Mouse (Mus musculus) embryonic facial prominence, embryonic 15.5 days (tissue): ENCODE measurements at regions not wholly inside any gene's neighbourhood (a gene's known extent, or its start where the extent isn't known, plus 50 kb on each side); places are given as distances from the start of the nearest gene placed in this dataset.

Experiments
- ATAC-seq: fragments of 200-750 bp; cut with Nextera tagmentation; 2 replicates; pipeline ENCODE4 v1.8.0; 2017; ENCODE audit warnings: low read depth, moderate TSS enrichment; ENCODE audit not compliant: insufficient number of reproducible peaks, low FRiP score, low TSS enrichment
- H3K27ac ChIP-seq: fragments of 300-500 bp; sonication (generic); replicated peaks from 2 replicates; pipeline ENCODE4 v1.5.1; 2015; ENCODE audit warnings: mild to moderate bottlenecking, inconsistent platforms
- H3K27me3 ChIP-seq: fragments of 300-500 bp; sonication (generic); 2 replicates; pipeline ENCODE4 v1.6.1; 2015; ENCODE audit warnings: inconsistent platforms
- H3K36me3 ChIP-seq: fragments of 300-500 bp; sonication (generic); 2 replicates; pipeline ENCODE4 v1.6.1; 2015; ENCODE audit warnings: mild to moderate bottlenecking, inconsistent platforms
- H3K4me1 ChIP-seq: fragments of 300-500 bp; sonication (generic); 2 replicates; pipeline ENCODE4 v1.6.1; 2015; ENCODE audit warnings: inconsistent platforms
- H3K4me2 ChIP-seq: fragments of 300-500 bp; sonication (generic); replicated peaks from 2 replicates; pipeline ENCODE4 v1.6.1; 2015; ENCODE audit warnings: mild to moderate bottlenecking, inconsistent platforms
- H3K4me3 ChIP-seq: fragments of 300-500 bp; sonication (generic); replicated peaks from 2 replicates; pipeline ENCODE4 v1.5.1; 2015; ENCODE audit warnings: mild to moderate bottlenecking, inconsistent platforms
- H3K9ac ChIP-seq: fragments of 300-500 bp; sonication (generic); 2 replicates; pipeline ENCODE4 v1.6.1; 2015; ENCODE audit warnings: inconsistent platforms
- H3K9me3 ChIP-seq: fragments of 300-500 bp; sonication (generic); replicated peaks from 2 replicates; pipeline ENCODE4 v1.6.1; 2016; ENCODE audit warnings: inconsistent platforms
- WGBS: fragments of 180-500 bp; shearing (Covaris S2); methylation state at CpG from one replicate; pipeline ENCODE4 v1.1.7; 2015; 5-methylcytosine and 5-hydroxymethylcytosine counted together

DNA sequence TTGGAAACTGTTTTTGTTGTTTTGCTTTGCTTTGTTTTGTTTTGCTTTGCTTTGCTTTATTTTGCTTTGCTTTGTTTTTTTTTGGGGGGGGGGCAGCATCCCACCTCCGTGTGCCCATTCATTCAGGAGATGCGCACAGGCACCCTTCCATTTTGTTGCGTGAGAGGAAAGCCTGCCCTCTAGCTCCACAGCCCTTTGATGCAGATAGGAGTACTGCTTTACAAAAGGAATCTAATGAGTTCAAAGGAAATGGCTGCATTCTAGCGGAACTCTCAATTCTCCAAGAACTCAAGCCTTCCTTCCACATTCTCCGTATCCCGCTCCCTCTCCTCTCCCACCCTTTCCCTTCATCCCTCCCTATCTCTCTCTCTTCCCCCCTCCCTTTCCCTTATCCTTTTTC is 89.8 kb upstream of the Cadm1 start:
- no peak for ATAC-seq
- no peaks in the 10 kb centered on the region for H3K36me3 ChIP-seq
- H3K4me2 ChIP-seq = peak overlapping the region; percentile 44
- H3K4me3 ChIP-seq = peak overlapping the region; percentile 19; the same call in 1 of the 2 replicates
- H3K27ac ChIP-seq = no peak overlapping the region
- H3K9me3 ChIP-seq = no peaks in the 10 kb centered on the region
- 25% methylated on average over 6 of the region's 6 CpGs for WGBS
- H3K9ac ChIP-seq = no peak overlapping the region
- 0 out of 2 replicates have a peak, but pooled peaks cover 15% of the 10 kb centered on the region for H3K4me1 ChIP-seq
- H3K27me3 ChIP-seq = peaks cover 5% of the 10 kb centered on the region; the same call in 1 of the 2 replicates

DNA sequence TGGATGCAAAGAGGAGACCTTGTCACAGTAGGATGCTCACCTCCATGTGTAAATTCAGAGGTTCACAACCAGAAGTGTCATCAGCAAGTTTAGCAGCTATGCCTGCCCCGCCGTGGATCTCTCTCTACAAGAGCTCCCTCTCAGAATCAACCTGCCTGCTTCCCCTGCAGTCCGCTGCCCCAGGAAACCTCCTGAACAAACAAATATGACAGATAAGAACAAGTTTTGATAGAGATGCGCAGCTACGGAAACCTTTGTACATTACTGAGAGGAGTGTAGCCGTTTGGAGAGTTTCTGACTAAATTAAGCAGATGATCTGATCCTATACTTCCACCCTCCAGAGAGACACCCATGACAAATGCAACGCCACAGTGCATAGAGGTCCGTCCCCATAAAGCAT is 88.8 kb upstream of the Cadm1 start:
- Histone ChIP-seq H3K4me1 (0 out of 2 replicates have a peak, but pooled peaks cover 12% of the 10 kb centered on the region), H3K9ac (no peak overlapping the region), H3K4me3 (no peak overlapping the region), H3K27me3 (peaks cover 5% of the 10 kb centered on the region; the same call in 1 of the 2 replicates), H3K27ac (no peak overlapping the region), H3K9me3 (no peaks in the 10 kb centered on the region), H3K4me2 (no peak overlapping the region), H3K36me3 (no peaks in the 10 kb centered on the region)
- no peak for ATAC-seq
- WGBS = 85% methylated on average over 8 of the region's 8 CpGs

DNA sequence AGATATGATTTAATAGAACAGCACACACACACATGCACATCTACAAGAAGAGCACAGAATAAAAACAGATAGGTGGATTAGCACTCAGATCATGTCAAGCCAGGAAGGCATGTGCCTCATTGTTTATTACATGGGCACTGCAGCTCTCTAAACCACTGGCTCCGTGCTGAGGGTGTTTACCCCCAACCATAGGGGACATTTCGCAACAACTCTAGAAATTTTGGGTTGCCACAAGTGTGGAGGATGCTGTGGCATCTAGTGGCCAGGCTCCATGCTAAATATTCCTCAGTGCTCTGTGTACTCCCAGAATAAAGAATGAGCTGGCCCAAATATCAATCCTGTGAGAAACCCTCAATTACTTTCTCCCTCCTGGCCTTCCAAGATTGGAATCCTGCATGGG is 85.8 kb upstream of the Cadm1 start:
- Histone ChIP-seq H3K9me3 (no peaks in the 10 kb centered on the region), H3K9ac (no peak overlapping the region), H3K4me3 (no peak overlapping the region), H3K4me2 (no peak overlapping the region), H3K36me3 (no peaks in the 10 kb centered on the region), H3K4me1 (0 out of 2 replicates have a peak, but pooled peaks cover 12% of the 10 kb centered on the region), H3K27ac (no peak overlapping the region), H3K27me3 (peaks cover 5% of the 10 kb centered on the region; the same call in 1 of the 2 replicates)
- 75% methylated on average over 2 of the region's 2 CpGs for WGBS
- ATAC-seq = no peak

DNA sequence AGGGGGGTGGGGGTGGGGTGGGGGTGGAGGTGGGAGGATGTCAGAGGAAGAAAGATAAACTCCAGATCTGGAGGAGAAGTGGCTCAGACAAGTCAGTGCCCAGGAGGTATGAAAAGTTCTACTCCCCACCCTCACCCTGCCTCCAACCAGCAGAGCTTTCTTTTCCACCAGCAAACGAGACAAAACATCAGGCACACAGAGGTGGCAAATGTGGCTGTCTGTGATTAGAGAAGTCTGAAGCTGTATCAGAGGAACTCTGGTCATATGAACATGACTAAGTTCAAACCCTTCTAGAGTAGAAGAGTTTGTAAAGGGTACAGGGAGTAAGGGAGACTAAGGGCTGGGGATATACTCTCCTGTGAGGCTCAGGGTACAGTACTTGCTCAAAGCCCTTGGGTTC is 85.2 kb upstream of the Cadm1 start:
- Histone ChIP-seq H3K9me3 (no peaks in the 10 kb centered on the region), H3K27ac (no peak overlapping the region), H3K4me1 (0 out of 2 replicates have a peak, but pooled peaks cover 8% of the 10 kb centered on the region), H3K4me2 (no peak overlapping the region), H3K9ac (no peak overlapping the region), H3K27me3 (peaks cover 5% of the 10 kb centered on the region; the same call in 1 of the 2 replicates), H3K4me3 (no peak overlapping the region), H3K36me3 (no peaks in the 10 kb centered on the region)
- WGBS = 27% methylated on average over 1 of the region's 1 CpGs
- no peak for ATAC-seq

DNA sequence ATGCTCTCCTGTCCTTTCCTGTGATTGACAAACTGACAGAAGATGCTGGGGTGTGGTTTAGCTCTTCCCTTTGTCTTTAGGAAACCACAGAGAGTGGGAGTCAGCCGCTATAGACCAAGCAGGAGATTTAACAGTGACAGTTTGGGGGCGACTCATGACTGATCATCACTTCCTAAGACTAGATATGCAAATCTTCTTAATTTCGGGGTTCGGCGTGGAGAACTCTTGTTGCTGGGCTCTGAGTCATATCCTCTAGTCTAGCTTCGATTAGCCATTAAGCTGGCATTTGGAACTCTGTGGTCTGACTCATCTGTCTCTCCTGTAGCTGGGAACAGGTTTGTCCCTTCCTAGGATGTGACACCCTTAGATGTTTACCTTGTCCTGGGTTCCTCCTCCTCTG is 84.6 kb upstream of the Cadm1 start:
- Histone ChIP-seq H3K9me3 (no peaks in the 10 kb centered on the region), H3K27ac (no peak overlapping the region), H3K4me2 (no peak overlapping the region), H3K36me3 (no peaks in the 10 kb centered on the region), H3K27me3 (peaks cover 5% of the 10 kb centered on the region; the same call in 1 of the 2 replicates), H3K9ac (no peak overlapping the region), H3K4me1 (0 out of 2 replicates have a peak, but pooled peaks cover 4% of the 10 kb centered on the region), H3K4me3 (no peak overlapping the region)
- 63% methylated on average over 6 of the region's 6 CpGs for WGBS
- no peak for ATAC-seq

DNA sequence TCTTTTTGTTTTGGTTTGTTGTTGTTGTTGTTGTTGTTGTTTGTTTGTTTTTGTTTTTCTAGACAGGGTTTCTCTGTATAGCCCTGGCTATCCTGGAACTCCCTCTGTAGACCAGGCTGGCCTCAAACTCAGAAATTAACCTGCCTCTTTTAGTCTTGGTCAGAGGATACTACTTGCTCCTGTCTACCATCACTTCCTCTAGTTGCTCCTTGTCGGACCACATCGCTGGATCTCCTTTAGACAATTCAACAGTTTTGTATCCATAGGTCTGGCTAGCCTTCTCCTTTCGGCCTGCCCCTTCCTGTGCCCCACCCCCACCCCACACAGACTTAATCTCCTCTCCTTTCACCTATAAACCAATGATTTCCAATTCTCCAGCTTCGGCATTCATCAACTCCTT is 77.2 kb upstream of the Cadm1 start:
- Histone ChIP-seq H3K4me2 (no peak overlapping the region), H3K36me3 (no peaks in the 10 kb centered on the region), H3K27ac (no peak overlapping the region), H3K4me3 (no peak overlapping the region), H3K9me3 (no peaks in the 10 kb centered on the region), H3K27me3 (no peaks in the 10 kb centered on the region), H3K9ac (no peak overlapping the region), H3K4me1 (no peaks in the 10 kb centered on the region)
- ATAC-seq = no peak
- 83% methylated on average over 4 of the region's 4 CpGs for WGBS

DNA sequence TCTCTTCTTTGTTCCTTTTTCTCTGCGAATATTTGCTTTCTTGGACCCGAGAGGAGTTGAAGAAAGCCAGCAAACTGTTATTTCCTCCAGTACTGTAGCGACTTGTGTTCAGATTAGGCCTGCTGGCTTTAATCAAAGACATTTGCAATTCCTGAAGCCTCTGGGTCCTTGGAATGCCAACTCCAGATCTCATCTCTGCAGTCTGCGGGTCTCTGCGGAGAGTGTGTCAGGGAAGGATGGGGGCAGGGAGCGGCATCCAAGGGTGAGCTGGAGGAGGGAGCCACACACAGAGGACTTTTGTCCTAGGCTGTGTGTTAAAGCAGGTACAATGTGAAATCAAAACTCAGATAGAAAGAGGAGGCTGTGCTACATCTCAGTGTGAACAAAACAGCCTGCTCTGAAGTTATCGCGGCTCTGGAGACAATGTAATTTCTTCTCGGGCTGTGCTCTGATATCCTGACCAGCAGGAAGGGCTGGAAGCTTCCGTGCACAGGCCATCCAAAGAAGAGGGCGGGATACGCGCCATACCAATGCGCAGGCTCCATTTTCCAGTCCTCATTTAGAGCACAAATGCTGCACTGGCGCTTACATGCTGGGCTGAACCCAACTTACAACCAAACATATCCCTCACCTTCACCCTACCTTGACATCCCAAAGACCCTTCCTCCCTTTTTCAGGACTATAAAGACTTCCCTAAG is 71.1 kb upstream of the Cadm1 start:
- WGBS = 42% methylated on average over 15 of the region's 15 CpGs
- Histone ChIP-seq H3K36me3 (no peaks in the 10 kb centered on the region), H3K27me3 (no peaks in the 10 kb centered on the region), H3K4me3 (no peak overlapping the region), H3K9me3 (no peaks in the 10 kb centered on the region), H3K4me2 (no peak overlapping the region), H3K4me1 (peaks cover 5% of the 10 kb centered on the region), H3K27ac (no peak overlapping the region), H3K9ac (no peak overlapping the region)
- ATAC-seq = no peak

DNA sequence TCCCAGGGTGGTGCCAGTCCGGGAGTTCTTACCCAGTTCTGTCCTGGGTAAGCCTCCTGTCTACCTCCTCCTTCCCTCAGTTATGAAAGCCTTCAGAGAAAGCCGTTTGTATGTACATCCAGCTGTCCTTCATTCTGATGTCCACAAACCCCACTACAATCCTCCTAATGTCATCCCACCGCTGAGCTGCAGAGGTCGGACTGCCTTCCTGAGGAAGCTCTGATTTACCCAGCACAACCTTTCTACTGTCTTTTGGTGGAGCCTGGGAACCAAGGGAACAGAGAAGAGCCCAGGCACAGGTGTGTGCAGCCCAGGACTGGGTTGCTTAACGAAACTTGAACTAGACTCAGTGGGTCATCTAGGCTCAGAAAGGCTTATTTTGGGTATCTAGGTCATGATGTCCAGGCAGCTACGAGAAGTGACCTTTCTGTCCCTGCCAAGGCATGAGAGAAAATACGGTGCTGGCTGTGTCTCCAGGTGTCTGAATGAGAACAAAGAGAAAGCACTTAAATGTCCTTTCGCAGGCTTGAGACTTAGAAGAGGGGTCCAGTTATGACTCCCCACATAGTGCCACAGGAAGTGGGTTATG is 70.4 kb upstream of the Cadm1 start:
- Histone ChIP-seq H3K27ac (no peak overlapping the region), H3K4me2 (no peak overlapping the region), H3K4me3 (no peak overlapping the region), H3K36me3 (no peaks in the 10 kb centered on the region), H3K4me1 (peaks cover 5% of the 10 kb centered on the region), H3K9ac (no peak overlapping the region), H3K27me3 (no peaks in the 10 kb centered on the region), H3K9me3 (no peaks in the 10 kb centered on the region)
- 82% methylated on average over 8 of the region's 8 CpGs for WGBS
- ATAC-seq = no peak

DNA sequence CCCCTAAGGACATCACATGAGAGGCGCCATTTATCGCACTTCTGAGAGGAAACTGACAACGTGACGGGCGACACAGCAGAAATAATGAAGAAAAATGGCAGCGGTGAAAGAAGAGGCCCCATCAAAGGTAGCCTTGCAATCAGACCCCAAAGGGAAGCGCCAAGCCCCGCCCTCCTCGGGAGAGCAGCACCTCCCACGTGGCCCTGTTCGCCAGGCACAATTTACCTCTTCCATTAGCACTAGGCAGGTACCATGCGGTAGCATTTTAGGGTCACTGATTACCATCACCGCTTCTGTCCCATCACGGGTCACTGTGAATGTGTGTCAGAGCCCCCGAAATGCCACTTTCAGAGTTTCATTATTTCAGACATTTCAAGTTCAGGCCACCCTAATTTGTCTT is 69.7 kb upstream of the Cadm1 start:
- H3K36me3 ChIP-seq = no peaks in the 10 kb centered on the region
- H3K9me3 ChIP-seq = no peaks in the 10 kb centered on the region
- 78% methylated on average over 15 of the region's 15 CpGs for WGBS
- no peak for ATAC-seq
- H3K27me3 ChIP-seq = no peaks in the 10 kb centered on the region
- no peak overlapping the region for H3K4me2 ChIP-seq
- no peak overlapping the region for H3K27ac ChIP-seq
- no peak overlapping the region for H3K4me3 ChIP-seq
- peaks cover 5% of the 10 kb centered on the region for H3K4me1 ChIP-seq
- H3K9ac ChIP-seq = no peak overlapping the region

DNA sequence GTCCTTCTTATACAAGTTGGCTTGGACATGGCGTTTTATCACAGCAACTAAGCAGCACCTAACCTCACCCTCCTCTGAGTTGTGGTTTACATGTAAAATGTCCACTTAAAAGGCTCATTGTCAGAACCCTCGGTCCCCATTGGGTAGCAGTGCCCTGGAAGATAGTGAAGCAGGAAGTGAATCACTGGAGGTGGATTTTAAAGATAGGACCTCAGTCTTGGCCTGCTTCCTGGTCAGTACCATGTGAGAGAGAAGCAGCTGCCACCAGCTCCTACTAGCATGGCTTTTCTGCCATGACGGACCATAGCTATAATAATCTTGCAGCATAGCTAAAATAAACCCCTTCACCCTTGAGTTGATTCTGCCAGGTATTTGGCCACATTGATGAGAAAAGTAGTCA is 68.1 kb upstream of the Cadm1 start:
- Histone ChIP-seq H3K4me1 (peaks cover 5% of the 10 kb centered on the region), H3K27me3 (no peaks in the 10 kb centered on the region), H3K9ac (no peak overlapping the region), H3K4me3 (no peak overlapping the region), H3K4me2 (no peak overlapping the region), H3K9me3 (no peaks in the 10 kb centered on the region), H3K27ac (no peak overlapping the region), H3K36me3 (no peaks in the 10 kb centered on the region)
- 87% methylated on average over 3 of the region's 3 CpGs for WGBS
- no peak for ATAC-seq

DNA sequence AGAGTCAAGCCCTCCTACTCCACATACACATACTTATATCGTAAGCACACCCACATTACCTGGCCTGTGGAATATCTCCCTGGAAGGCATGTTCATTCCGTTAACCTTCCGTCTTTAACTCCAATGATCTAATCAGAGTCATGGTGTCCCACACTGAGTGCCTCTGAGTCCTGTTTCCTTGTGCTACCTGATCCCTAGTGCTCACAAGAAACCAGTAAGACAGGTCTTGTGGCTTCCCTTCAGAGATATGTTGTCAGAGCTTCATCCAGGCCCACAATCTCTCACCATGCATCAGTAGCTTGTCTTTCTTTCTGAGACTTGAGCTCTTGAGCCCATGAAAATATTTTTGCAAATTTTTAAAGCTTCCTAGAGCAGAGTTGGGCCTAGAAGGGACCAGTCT is 63.2 kb upstream of the Cadm1 start:
- Histone ChIP-seq H3K4me3 (no peak overlapping the region), H3K36me3 (no peaks in the 10 kb centered on the region), H3K4me1 (no peaks in the 10 kb centered on the region), H3K27me3 (no peaks in the 10 kb centered on the region), H3K27ac (no peak overlapping the region), H3K4me2 (no peak overlapping the region), H3K9me3 (no peaks in the 10 kb centered on the region), H3K9ac (no peak overlapping the region)
- WGBS = 63% methylated on average over 3 of the region's 3 CpGs
- no peak for ATAC-seq

DNA sequence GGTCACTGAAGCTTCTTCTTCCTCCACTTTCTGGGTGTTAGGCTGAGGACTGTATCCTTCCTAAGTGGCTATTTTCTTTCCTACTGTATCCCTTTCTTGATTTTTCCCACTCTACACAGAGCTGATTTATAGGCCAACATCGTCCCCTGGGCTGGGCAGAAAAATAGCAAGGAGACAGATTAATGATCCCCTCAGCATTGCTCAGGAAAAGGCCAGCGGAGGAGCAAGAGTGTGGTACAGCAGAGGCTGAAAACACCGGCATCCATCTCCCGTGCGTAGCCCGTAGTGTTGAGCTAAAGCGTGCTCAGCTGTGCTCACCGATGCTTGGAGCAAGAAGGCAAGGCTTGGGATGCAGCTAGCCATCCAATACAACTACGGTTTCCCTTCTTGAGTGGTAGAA is 62.2 kb upstream of the Cadm1 start:
- H3K4me2 ChIP-seq = no peak overlapping the region
- no peak for ATAC-seq
- H3K9me3 ChIP-seq = no peaks in the 10 kb centered on the region
- no peaks in the 10 kb centered on the region for H3K4me1 ChIP-seq
- 90% methylated on average over 9 of the region's 9 CpGs for WGBS
- H3K27ac ChIP-seq = no peak overlapping the region
- no peak overlapping the region for H3K4me3 ChIP-seq
- no peaks in the 10 kb centered on the region for H3K27me3 ChIP-seq
- no peak overlapping the region for H3K9ac ChIP-seq
- H3K36me3 ChIP-seq = no peaks in the 10 kb centered on the region
